Mouse (Mus musculus) forebrain, embryonic 12.5 days (tissue): ENCODE data around the gene Rpl7a. TPM values are rescaled to one million over a fixed set of nuclear protein-coding genes. Genes with fewer than 3 reads are reported as not detected.

ENCODE experiments used
- ATAC-seq: fragments of 200-750 bp; cut with Nextera tagmentation; 2 replicates; pipeline ENCODE4 v1.8.0; 2017; ENCODE audit warnings: moderate TSS enrichment; ENCODE audit not compliant: low FRiP score
- H3K27ac ChIP-seq: fragments of 300-500 bp; sonication (generic); 2 replicates; pipeline ENCODE4 v1.5.1; 2016; ENCODE audit warnings: mild to moderate bottlenecking
- H3K27me3 ChIP-seq: fragments of 300-500 bp; sonication (generic); 2 replicates; pipeline ENCODE4 v1.6.1; 2016; ENCODE audit warnings: mild to moderate bottlenecking
- H3K36me3 ChIP-seq: fragments of 300-500 bp; sonication (generic); replicated peaks from 2 replicates; pipeline ENCODE4 v1.6.1; 2016; ENCODE audit warnings: mild to moderate bottlenecking
- H3K4me1 ChIP-seq: fragments of 300-500 bp; sonication (generic); 2 replicates; pipeline ENCODE4 v1.6.1; 2016
- H3K4me2 ChIP-seq: fragments of 300-500 bp; sonication (generic); 2 replicates; pipeline ENCODE4 v1.6.1; 2016; ENCODE audit warnings: mild to moderate bottlenecking, moderate library complexity
- H3K4me3 ChIP-seq: fragments of 300-500 bp; sonication (generic); replicated peaks from 2 replicates; pipeline ENCODE4 v1.5.1; 2016; ENCODE audit warnings: mild to moderate bottlenecking
- H3K9ac ChIP-seq: fragments of 300-500 bp; sonication (generic); 2 replicates; pipeline ENCODE4 v1.6.1; 2016; ENCODE audit warnings: mild to moderate bottlenecking
- H3K9me3 ChIP-seq: fragments of 300-500 bp; sonication (generic); 2 replicates; pipeline ENCODE4 v1.6.1; 2016
- WGBS: fragments of 180-500 bp; shearing (Covaris S2); methylation state at CpG from one replicate; pipeline ENCODE4 v1.1.7; 2016; 5-methylcytosine and 5-hydroxymethylcytosine counted together
- polyA plus RNA-seq: library from polyadenylated mRNA; unstranded; fragments of >200 nt; fragmentation: Nextera tagmentation; extraction: Ambion mirVana; gene quantifications from 2 replicates; pipeline ENCODE4 v1.2.1, GENCODE M21; 2016

Gene Rpl7a
- polyA plus RNA-seq, 1 experiment from 2014 or later: 566 TPM

- Histone ChIP-seq H3K27ac (no peak overlapping the region), H3K4me3 (no peak overlapping the region), H3K9me3 (no peaks in the 10 kb centered on the region), H3K36me3 (peaks cover 69% of the 10 kb centered on the region), H3K9ac (no peak overlapping the region), H3K27me3 (no peaks in the 10 kb centered on the region), H3K4me2 (no peak overlapping the region), H3K4me1 (peaks cover 27% of the 10 kb centered on the region)
- no peak for ATAC-seq
- 92% methylated on average over 3 of the region's 3 CpGs for WGBS
These were observed 9.1 kb downstream of the Rpl7a start for GRCm38 (mm10) chr2:26919684-26920083.

- peaks cover 76% of the 10 kb centered on the region for H3K36me3 ChIP-seq
- H3K4me3 ChIP-seq: no peak overlapping the region
- no peaks in the 10 kb centered on the region for H3K27me3 ChIP-seq
- 89% methylated on average over 6 of the region's 6 CpGs for WGBS
- H3K27ac ChIP-seq: no peak overlapping the region
- H3K9me3 ChIP-seq: no peaks in the 10 kb centered on the region
- no peak overlapping the region for H3K4me2 ChIP-seq
- ATAC-seq: no peak
- peaks cover 21% of the 10 kb centered on the region for H3K4me1 ChIP-seq
- no peak overlapping the region for H3K9ac ChIP-seq
These were observed 9.8 kb downstream of the Rpl7a start for GRCm38 (mm10) chr2:26920190-26920855.

- 87% methylated on average over 9 of the region's 9 CpGs for WGBS
- Histone ChIP-seq H3K4me2 (no peak overlapping the region), H3K4me1 (peaks cover 13% of the 10 kb centered on the region), H3K4me3 (no peak overlapping the region), H3K9ac (no peak overlapping the region), H3K27me3 (no peaks in the 10 kb centered on the region), H3K27ac (no peak overlapping the region), H3K9me3 (no peaks in the 10 kb centered on the region), H3K36me3 (peaks cover 90% of the 10 kb centered on the region)
- no peak for ATAC-seq
These were observed 11.2 kb downstream of the Rpl7a start for GRCm38 (mm10) chr2:26921784-26922183.

DNA sequence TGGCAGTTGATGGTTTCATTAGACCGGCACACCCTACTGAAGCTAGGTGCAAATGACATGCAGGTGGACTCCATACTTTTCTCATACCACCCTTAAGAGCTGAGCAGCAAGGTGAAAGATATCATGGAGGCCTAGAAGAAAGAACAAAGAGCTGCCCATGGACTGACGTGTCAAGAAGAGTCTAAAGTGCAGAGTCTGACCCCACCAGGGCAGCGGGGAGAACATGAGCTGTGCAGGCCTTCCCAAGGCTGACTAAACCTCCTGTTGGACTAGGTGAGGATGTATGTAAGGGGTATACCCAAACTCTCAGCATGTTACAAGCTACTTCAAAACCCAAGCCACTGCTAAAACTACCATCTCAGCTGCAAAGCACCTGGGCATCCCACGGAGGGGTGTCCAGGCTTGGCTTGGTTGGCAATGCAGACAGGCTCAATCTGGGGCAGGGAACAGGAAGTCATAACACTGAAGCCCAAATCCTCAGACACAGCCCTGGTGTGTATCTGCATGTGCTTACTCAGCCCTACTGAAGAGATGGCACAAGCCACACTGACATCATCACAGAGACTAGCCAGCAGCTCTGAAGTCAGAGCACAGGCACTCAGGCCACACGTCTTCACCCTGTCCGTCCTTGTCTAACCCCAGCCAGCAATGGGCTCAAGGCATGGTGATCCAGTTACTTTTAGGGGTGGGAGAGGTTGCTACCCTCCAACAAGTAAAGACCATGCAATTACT is 17.3 kb downstream of the Rpl7a start:
- Histone ChIP-seq H3K27ac (no peak overlapping the region), H3K27me3 (no peaks in the 10 kb centered on the region), H3K4me2 (no peak overlapping the region), H3K9me3 (no peaks in the 10 kb centered on the region), H3K4me1 (peaks cover 21% of the 10 kb centered on the region), H3K4me3 (no peak overlapping the region), H3K36me3 (peaks cover 64% of the 10 kb centered on the region), H3K9ac (no peak overlapping the region)
- no peak for ATAC-seq
- 94% methylated on average over 6 of the region's 6 CpGs for WGBS

DNA sequence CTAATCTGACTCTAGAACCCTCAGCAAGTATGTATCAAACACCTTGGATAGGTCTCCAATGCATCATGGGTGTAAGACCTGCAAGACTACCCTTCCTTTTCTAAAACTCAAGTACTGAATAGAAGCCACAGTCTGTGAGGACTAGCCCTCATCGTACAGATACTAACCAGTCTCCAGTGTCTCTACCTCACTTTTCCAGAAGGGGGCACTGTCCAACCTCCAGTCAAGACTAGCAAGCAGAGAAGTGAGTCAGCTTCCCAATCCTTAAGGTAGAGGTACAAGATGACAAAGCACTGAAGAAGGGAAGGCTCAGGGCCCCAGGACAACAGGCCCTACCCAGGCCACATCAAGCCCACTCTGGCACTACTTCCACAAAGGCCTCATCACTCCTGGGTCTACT is 19.8 kb downstream of the Rpl7a start:
- peaks cover 40% of the 10 kb centered on the region for H3K36me3 ChIP-seq
- no peak overlapping the region for H3K4me2 ChIP-seq
- no peak overlapping the region for H3K9ac ChIP-seq
- no peaks in the 10 kb centered on the region for H3K9me3 ChIP-seq
- H3K4me3 ChIP-seq: no peak overlapping the region
- no peak overlapping the region for H3K27ac ChIP-seq
- no peak for ATAC-seq
- no peaks in the 10 kb centered on the region for H3K27me3 ChIP-seq
- 38% methylated on average over 1 of the region's 1 CpGs for WGBS
- peaks cover 21% of the 10 kb centered on the region for H3K4me1 ChIP-seq

GRCm38 (mm10) chr2:26932473-26933303 is 22.1 kb downstream of the Rpl7a start:
- Histone ChIP-seq H3K4me3 (peak overlapping the region; percentile 97), H3K9ac (peak overlapping the region; percentile 98), H3K4me1 (peaks cover 21% of the 10 kb centered on the region), H3K4me2 (peak overlapping the region; percentile 82), H3K36me3 (peaks cover 22% of the 10 kb centered on the region), H3K9me3 (no peaks in the 10 kb centered on the region), H3K27ac (peak overlapping the region; percentile 86), H3K27me3 (0 out of 2 replicates have a peak, but pooled peaks cover under 1% of the 10 kb centered on the region)
- 4% methylated on average over 31 of the region's 49 CpGs for whole genome bisulfite sequencing
- ATAC-seq: peak; percentile 31

DNA sequence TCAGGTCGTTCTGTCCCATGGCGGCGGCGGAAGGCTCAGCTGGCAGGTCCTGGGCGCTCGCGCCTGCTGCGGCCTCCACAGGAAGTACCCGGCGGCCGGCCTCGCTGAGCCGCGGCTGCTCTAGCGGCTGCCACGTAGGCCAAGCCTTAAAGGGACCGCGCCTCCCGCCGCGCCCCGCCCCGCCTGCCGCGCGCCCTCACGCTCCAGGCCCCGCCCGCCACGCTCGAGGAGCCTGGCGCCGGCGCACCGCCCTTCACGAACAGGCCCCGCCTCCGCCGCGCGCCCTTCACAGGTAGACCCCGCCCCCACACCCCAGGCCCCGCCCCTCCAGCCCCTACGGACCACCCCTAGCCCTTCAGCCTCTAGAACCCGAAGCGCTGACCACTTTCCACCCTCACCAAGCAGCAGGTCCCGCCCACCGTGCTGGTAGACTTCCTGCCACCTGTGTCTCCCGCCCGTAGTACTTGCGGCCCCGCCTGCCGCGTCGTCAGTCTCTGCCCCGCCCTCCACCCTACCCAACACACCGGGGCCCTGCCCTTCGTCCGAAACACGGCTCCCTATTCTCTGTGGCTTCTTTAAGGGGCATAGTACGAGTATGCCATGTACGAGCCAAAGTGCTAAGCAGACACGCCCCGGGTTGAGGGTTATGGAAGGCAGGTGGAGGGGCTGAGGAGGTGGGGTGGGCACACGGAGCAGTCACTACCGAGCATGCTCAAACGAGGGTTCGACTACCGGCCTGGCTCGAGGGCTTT is 22.9 kb downstream of the Rpl7a start, which contains the start of the genes Surf4 and Stkld1:
TSS of gene Surf4 (minus strand) at position 625 of the 752 bp plus-strand sequence.
TSS of gene Stkld1 (plus strand) at position 744 of the 752 bp plus-strand sequence.
- Histone ChIP-seq H3K27ac (peak within 1 kb of the TSS; percentile 86), H3K4me3 (peak within 1 kb of the TSS; percentile 97), H3K4me2 (peak within 1 kb of the TSS; percentile 82), H3K9me3 (no peaks in the 10 kb centered on the region), H3K4me1 (peaks cover 21% of the 10 kb centered on the region), H3K27me3 (0 out of 2 replicates have a peak, but pooled peaks cover 3% of the 10 kb centered on the region), H3K9ac (peak within 1 kb of the TSS; percentile 98), H3K36me3 (peaks cover 17% of the 10 kb centered on the region)
- WGBS: 1% methylated on average over 30 of the region's 70 CpGs
- ATAC-seq: peak; percentile 94

DNA sequence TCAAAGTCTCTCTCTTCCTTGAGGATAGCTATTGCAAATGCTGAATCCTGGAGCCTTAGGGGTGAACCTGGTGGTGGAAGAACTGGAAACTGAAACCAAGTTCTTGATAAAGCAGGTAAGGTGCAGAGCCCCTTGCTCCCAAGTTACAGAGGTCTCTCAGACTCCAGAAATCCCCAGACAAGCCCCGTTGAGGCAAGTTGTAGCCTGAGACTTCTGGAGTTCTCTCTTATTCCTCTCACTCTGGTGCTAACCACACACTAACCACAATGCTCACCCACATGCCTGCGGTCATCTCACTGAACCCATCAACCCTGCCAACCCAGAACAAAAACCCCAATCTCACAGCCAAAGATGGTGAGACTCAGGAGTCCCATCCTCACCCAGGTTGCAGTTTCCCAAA is 24.7 kb downstream of the Rpl7a start:
- Histone ChIP-seq H3K4me2 (no peak overlapping the region), H3K4me3 (no peak overlapping the region), H3K27ac (no peak overlapping the region), H3K9me3 (no peaks in the 10 kb centered on the region), H3K27me3 (0 out of 2 replicates have a peak, but pooled peaks cover 3% of the 10 kb centered on the region), H3K36me3 (0 out of 2 replicates have a peak, but pooled peaks cover 5% of the 10 kb centered on the region), H3K4me1 (peaks cover 21% of the 10 kb centered on the region), H3K9ac (no peak overlapping the region)
- no peak for ATAC-seq
- 86% methylated on average over 2 of the region's 2 CpGs for WGBS

GRCm38 (mm10) chr2:26936425-26936824 is 25.9 kb downstream of the Rpl7a start:
- Histone ChIP-seq H3K4me3 (no peak overlapping the region), H3K36me3 (no peaks in the 10 kb centered on the region), H3K27ac (no peak overlapping the region), H3K4me2 (no peak overlapping the region), H3K4me1 (peaks cover 11% of the 10 kb centered on the region), H3K9ac (no peak overlapping the region), H3K9me3 (no peaks in the 10 kb centered on the region), H3K27me3 (0 out of 2 replicates have a peak, but pooled peaks cover 3% of the 10 kb centered on the region)
- no peak for ATAC-seq
- WGBS: 78% methylated on average over 1 of the region's 1 CpGs

DNA sequence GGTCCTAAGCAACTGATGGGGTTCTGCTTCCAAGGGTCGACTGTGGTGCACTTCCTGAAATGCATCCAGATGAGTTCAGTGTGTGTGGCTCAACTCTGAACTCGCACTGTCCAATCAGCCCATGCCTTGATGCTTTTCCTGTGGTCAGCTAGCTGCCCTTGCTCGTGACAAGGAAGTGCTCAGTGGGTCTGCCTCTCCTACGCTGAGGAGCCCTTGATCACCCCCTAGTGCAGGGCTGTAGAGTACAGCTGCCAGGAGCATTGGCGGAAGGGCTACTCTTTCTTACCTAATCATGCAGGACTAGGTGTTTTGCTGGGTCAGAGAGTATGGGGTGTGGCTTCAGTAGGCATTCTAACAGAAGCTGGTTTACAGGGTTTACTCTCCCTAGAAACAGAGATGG is 31.0 kb downstream of the Rpl7a start:
- no peaks in the 10 kb centered on the region for H3K4me1 ChIP-seq
- no peaks in the 10 kb centered on the region for H3K9me3 ChIP-seq
- no peak overlapping the region for H3K27ac ChIP-seq
- H3K9ac ChIP-seq: no peak overlapping the region
- H3K36me3 ChIP-seq: 0 out of 2 replicates have a peak, but pooled peaks cover 3% of the 10 kb centered on the region
- 0 out of 2 replicates have a peak, but pooled peaks cover 3% of the 10 kb centered on the region for H3K27me3 ChIP-seq
- H3K4me3 ChIP-seq: no peak overlapping the region
- WGBS: 46% methylated on average over 5 of the region's 5 CpGs
- ATAC-seq: no peak
- H3K4me2 ChIP-seq: no peak overlapping the region

DNA sequence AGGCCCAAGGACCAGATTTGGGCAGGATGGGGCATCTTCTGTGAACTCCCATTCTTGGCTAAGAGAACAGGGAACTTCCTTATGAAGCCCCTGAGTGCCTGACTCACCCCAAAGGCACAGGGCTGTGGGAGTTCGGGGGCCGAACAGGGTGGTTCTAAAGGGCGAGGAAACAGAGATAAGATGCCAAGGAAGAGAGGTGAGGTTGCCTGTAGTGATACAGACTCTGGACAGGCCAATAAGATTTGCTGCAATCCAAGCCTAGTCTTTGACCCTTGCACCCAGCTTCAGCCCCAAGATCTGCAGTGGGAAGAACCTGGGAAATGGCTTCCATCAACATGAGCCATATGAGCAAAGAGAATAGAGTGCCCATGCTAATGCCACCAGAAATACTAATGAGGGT is 32.7 kb downstream of the Rpl7a start:
- 75% methylated on average over 3 of the region's 3 CpGs for WGBS

More for the DNA sequence above, 32.7 kb downstream of the Rpl7a start:
- no peak overlapping the region for H3K4me3 ChIP-seq
- no peak for ATAC-seq
- H3K27me3 ChIP-seq: no peaks in the 10 kb centered on the region
- H3K27ac ChIP-seq: no peak overlapping the region
- H3K9me3 ChIP-seq: no peaks in the 10 kb centered on the region
- H3K9ac ChIP-seq: no peak overlapping the region
- H3K4me2 ChIP-seq: no peak overlapping the region
- H3K36me3 ChIP-seq: 0 out of 2 replicates have a peak, but pooled peaks cover 4% of the 10 kb centered on the region
- H3K4me1 ChIP-seq: no peaks in the 10 kb centered on the region
